Mouse (Mus musculus): ENCODE data around the gene Notch2. TPM values are rescaled to one million over a fixed set of nuclear protein-coding genes. Genes with fewer than 3 reads are reported as not detected.

Gene Notch2
- polyA plus RNA-seq, 1 experiment from 2014 or later = 35.4 TPM

- H3K9ac ChIP-seq = no peak overlapping the region
- H3K4me1 ChIP-seq = peaks cover 86% of the 10 kb centered on the region
- H3K36me3 ChIP-seq = no peaks in the 10 kb centered on the region
- ATAC-seq (ENCODE audit: insufficient number of reproducible peaks, insufficient read depth, low FRiP score, low TSS enrichment, low read depth) = no peak
- 49% methylated on average over 5 of the region's 5 CpGs for WGBS
- H3K9me3 ChIP-seq = no peaks in the 10 kb centered on the region
- H3K27ac ChIP-seq = peak overlapping the region; percentile 11; the same call in 1 of the 2 replicates
- H3K27me3 ChIP-seq = no peaks in the 10 kb centered on the region
- no peak overlapping the region for H3K4me3 ChIP-seq
- no peak overlapping the region for H3K4me2 ChIP-seq
Measured at GRCm38 (mm10) chr3:98032944-98033343, 19.6 kb downstream of the Notch2 start.

- Histone ChIP-seq H3K4me3 (no peak overlapping the region), H3K27me3 (no peaks in the 10 kb centered on the region), H3K4me2 (no peak overlapping the region), H3K9ac (0 out of 2 replicates have a peak overlapping the region, but pooled peaks have one; percentile 12), H3K27ac (peak overlapping the region; percentile 81), H3K4me1 (peaks cover 90% of the 10 kb centered on the region), H3K36me3 (no peaks in the 10 kb centered on the region), H3K9me3 (no peaks in the 10 kb centered on the region)
- no peak for ATAC-seq (ENCODE audit: insufficient number of reproducible peaks, insufficient read depth, low FRiP score, low TSS enrichment, low read depth)
- WGBS = 50% methylated on average over 15 of the region's 15 CpGs
Measured at GRCm38 (mm10) chr3:98034622-98035593, 21.6 kb downstream of the Notch2 start.

- Histone ChIP-seq H3K4me2 (no peak overlapping the region), H3K27me3 (no peaks in the 10 kb centered on the region), H3K36me3 (no peaks in the 10 kb centered on the region), H3K9ac (no peak overlapping the region), H3K4me3 (no peak overlapping the region), H3K27ac (peak overlapping the region; percentile 81), H3K4me1 (peaks cover 87% of the 10 kb centered on the region), H3K9me3 (no peaks in the 10 kb centered on the region)
- peak; percentile 29; the same call in 1 of the 2 replicates for ATAC-seq (ENCODE audit: insufficient number of reproducible peaks, insufficient read depth, low FRiP score, low TSS enrichment, low read depth)
- WGBS = 39% methylated on average over 6 of the region's 6 CpGs
Measured at GRCm38 (mm10) chr3:98036161-98036560, 22.8 kb downstream of the Notch2 start.

DNA sequence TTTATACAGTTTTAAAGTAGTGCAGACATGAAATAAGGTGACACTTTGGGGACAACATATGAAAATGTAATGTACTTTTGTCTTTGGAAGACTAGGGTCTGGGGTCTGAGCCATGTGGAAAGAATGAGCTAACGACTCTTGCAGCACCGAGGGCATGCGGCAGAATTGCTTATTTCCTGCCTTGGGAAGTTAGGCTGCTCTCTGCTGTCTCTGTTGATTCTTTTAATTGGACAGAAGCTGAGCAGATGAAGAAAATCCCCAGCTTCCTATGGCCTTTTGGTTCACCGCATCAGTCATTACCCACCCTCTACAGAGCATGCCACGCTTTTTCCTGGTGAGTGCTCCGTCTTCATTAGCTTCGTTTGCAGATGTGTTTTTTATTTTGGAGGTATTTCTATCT, 23.8 kb downstream of the Notch2 start:
- peak overlapping the region; percentile 81 for H3K27ac ChIP-seq
- H3K27me3 ChIP-seq = no peaks in the 10 kb centered on the region
- 36% methylated on average over 7 of the region's 7 CpGs for WGBS
- H3K9ac ChIP-seq = no peak overlapping the region
- no peak overlapping the region for H3K4me3 ChIP-seq
- no peak for ATAC-seq (ENCODE audit: insufficient number of reproducible peaks, insufficient read depth, low FRiP score, low TSS enrichment, low read depth)
- peaks cover 90% of the 10 kb centered on the region for H3K4me1 ChIP-seq
- H3K36me3 ChIP-seq = no peaks in the 10 kb centered on the region
- H3K9me3 ChIP-seq = no peaks in the 10 kb centered on the region
- no peak overlapping the region for H3K4me2 ChIP-seq

DNA sequence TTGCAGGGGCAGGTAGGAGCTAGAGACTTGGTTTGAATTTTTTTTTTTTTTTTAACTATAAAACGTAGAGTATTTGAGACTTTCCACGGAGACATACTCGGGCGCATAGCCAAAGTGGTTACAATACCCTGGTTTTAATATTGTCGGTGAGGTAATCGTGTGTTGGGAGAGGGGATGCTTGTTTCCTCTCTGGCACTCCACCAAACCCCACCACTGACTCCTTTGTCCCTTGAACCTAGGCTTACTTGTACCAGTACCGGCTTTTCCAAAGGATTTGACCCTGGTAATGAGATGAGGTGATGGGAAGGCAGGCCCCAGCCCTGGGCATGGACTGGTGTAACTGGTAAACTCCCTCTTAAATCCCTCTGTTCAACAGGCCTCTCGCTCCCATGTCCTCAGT, 25.3 kb downstream of the Notch2 start:
- no peak overlapping the region for H3K4me2 ChIP-seq
- peaks cover 95% of the 10 kb centered on the region for H3K4me1 ChIP-seq
- no peaks in the 10 kb centered on the region for H3K9me3 ChIP-seq
- H3K27ac ChIP-seq = peak overlapping the region; percentile 81
- 39% methylated on average over 8 of the region's 8 CpGs for WGBS
- 0 out of 2 replicates have a peak overlapping the region, but pooled peaks have one; percentile 27 for H3K9ac ChIP-seq
- H3K36me3 ChIP-seq = no peaks in the 10 kb centered on the region
- no peaks in the 10 kb centered on the region for H3K27me3 ChIP-seq
- peak; percentile 34; the same call in 1 of the 2 replicates for ATAC-seq (ENCODE audit: insufficient number of reproducible peaks, insufficient read depth, low FRiP score, low TSS enrichment, low read depth)
- H3K4me3 ChIP-seq = no peak overlapping the region

DNA sequence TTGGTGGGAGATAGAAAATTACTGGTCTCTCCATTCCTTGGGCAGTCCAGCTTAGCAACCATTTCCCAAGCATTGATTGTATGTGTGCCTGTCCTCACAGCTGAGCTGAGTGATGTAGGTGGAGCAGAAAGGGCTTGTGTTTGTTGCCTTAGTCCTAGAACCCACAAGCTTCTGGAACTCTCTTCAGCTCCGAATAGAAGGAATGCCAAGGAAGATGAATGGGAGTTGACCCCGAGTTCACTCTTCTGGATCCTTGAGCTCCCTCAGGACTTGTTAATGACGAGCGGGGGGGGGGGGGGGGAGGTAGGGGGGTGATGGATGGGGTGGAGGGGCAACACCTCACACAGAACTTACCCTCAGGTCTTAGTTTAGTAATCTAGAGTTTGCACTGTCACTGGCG, 25.9 kb downstream of the Notch2 start:
- no peak for ATAC-seq (ENCODE audit: insufficient number of reproducible peaks, insufficient read depth, low FRiP score, low TSS enrichment, low read depth)
- no peaks in the 10 kb centered on the region for H3K9me3 ChIP-seq
- H3K36me3 ChIP-seq = no peaks in the 10 kb centered on the region
- 53% methylated on average over 5 of the region's 5 CpGs for WGBS
- H3K9ac ChIP-seq = no peak overlapping the region
- H3K27me3 ChIP-seq = no peaks in the 10 kb centered on the region
- peaks cover 94% of the 10 kb centered on the region for H3K4me1 ChIP-seq
- peak overlapping the region; percentile 81; the same call in 1 of the 2 replicates for H3K27ac ChIP-seq
- no peak overlapping the region for H3K4me3 ChIP-seq
- H3K4me2 ChIP-seq = no peak overlapping the region

GRCm38 (mm10) chr3:98039666-98040456, 26.5 kb downstream of the Notch2 start:
- no peak for ATAC-seq (ENCODE audit: insufficient number of reproducible peaks, insufficient read depth, low FRiP score, low TSS enrichment, low read depth)
- Histone ChIP-seq H3K4me2 (no peak overlapping the region), H3K27ac (peak overlapping the region; percentile 81; the same call in 1 of the 2 replicates), H3K27me3 (no peaks in the 10 kb centered on the region), H3K9ac (no peak overlapping the region), H3K9me3 (no peaks in the 10 kb centered on the region), H3K4me1 (peaks cover 87% of the 10 kb centered on the region), H3K36me3 (no peaks in the 10 kb centered on the region), H3K4me3 (no peak overlapping the region)
- WGBS = 80% methylated on average over 16 of the region's 16 CpGs

DNA sequence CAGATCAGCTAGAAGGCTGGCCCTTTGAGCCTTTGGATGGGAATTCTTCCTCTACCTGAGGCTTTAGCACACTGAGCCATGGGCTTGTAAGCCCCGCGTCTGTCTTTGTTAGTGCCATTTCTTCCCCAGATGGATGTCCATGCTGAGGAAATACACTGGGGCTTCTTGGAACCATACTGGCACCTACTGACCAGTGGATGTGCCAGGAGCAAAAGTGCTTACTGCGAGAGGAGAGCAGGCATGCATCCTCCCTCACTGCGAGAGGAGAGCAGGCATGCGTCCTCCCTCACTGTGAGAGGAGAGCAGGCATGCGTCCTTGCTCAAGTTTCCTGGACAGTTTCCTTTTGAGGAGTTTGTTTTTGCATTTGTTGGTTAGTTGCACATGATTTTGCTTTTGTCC, 27.5 kb downstream of the Notch2 start:
- H3K4me1 ChIP-seq = peaks cover 82% of the 10 kb centered on the region
- no peak overlapping the region for H3K27ac ChIP-seq
- no peaks in the 10 kb centered on the region for H3K9me3 ChIP-seq
- H3K36me3 ChIP-seq = no peaks in the 10 kb centered on the region
- no peak overlapping the region for H3K4me3 ChIP-seq
- ATAC-seq (ENCODE audit: insufficient number of reproducible peaks, insufficient read depth, low FRiP score, low TSS enrichment, low read depth) = no peak
- H3K4me2 ChIP-seq = no peak overlapping the region
- no peaks in the 10 kb centered on the region for H3K27me3 ChIP-seq
- no peak overlapping the region for H3K9ac ChIP-seq
- 92% methylated on average over 6 of the region's 6 CpGs for WGBS

DNA sequence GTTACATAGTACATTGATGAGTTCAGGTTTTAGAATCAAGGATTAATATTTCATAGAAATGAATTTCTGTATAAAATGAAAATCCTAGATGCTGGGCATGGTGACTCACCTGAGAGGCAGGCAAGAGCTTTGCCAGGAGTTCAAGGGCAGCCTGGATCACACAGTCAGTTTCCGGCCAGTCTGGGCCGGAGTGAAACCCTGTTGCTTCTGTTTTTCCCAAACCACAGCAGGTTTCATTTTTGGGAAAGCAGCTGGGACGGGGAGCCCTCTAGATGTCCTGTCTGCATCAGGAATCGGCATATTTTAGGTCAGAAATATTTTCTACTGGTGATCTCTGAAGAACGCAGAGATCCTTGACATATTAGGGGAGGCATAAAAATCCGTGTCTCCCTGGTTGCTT, 29.0 kb downstream of the Notch2 start:
- Histone ChIP-seq H3K9me3 (no peaks in the 10 kb centered on the region), H3K27ac (peak overlapping the region; percentile 83), H3K27me3 (no peaks in the 10 kb centered on the region), H3K4me2 (peak overlapping the region; percentile 45), H3K36me3 (no peaks in the 10 kb centered on the region), H3K9ac (no peak overlapping the region; the same call in 1 of the 2 replicates), H3K4me1 (peaks cover 82% of the 10 kb centered on the region), H3K4me3 (0 out of 2 replicates have a peak overlapping the region, but pooled peaks have one; percentile 3)
- WGBS = 30% methylated on average over 6 of the region's 6 CpGs
- ATAC-seq (ENCODE audit: insufficient number of reproducible peaks, insufficient read depth, low FRiP score, low TSS enrichment, low read depth) = no peak

DNA sequence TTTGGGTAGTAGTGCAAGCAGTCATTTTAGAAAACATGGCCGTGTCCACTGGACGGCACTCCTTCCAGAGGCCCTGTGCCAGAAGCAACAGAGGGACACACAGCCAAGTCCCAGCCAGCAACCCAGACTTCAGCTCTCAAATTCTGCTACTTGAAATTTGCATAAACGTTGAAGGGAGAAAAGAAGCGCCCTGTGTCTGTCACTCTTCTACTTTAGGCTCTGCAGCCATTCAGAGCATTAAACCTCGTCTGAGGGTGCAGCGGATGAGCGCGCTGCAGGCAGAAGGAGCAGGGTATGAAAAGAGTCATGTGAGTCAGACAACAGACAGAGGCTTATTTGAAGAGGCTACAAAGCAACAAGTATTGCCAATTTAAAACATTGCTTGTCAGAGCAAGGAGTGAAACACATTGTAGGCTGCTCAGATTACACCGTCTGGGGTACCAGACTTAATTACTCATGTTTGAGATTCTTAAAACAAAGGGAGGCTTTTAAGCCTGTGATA, 29.7 kb downstream of the Notch2 start:
- Histone ChIP-seq H3K4me2 (peak overlapping the region; percentile 45), H3K27ac (peak overlapping the region; percentile 83), H3K4me1 (peaks cover 78% of the 10 kb centered on the region), H3K9ac (no peak overlapping the region; the same call in 1 of the 2 replicates), H3K9me3 (no peaks in the 10 kb centered on the region), H3K27me3 (no peaks in the 10 kb centered on the region), H3K36me3 (no peaks in the 10 kb centered on the region), H3K4me3 (no peak overlapping the region)
- ATAC-seq (ENCODE audit: insufficient number of reproducible peaks, insufficient read depth, low FRiP score, low TSS enrichment, low read depth) = no peak
- 7% methylated on average over 9 of the region's 9 CpGs for WGBS

DNA sequence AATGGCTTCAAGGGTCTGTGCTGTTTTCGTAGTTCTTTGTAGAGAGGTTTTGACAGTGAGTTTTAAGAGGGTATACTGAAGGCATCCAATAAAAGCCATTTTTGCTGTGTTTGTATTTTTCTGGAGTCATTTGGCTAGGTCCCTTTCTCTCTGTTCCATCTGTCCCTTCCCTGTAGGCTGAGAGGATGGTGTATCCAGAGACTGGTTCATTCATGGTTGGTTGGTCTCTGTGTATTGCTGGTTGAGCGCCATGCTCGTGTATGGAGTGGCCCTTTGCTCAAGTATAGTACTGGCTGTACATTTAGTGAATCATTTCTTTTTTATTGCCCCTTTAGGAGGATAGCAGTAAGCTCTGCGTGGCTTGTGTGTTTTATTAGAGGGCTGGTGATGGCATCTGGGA, 30.3 kb downstream of the Notch2 start:
- H3K4me2 ChIP-seq = 0 out of 2 replicates have a peak overlapping the region, but pooled peaks have one; percentile 45
- H3K4me3 ChIP-seq = no peak overlapping the region
- no peak overlapping the region for H3K9ac ChIP-seq
- no peaks in the 10 kb centered on the region for H3K9me3 ChIP-seq
- 62% methylated on average over 4 of the region's 4 CpGs for WGBS
- peaks cover 71% of the 10 kb centered on the region for H3K4me1 ChIP-seq
- peak overlapping the region; percentile 83 for H3K27ac ChIP-seq
- ATAC-seq (ENCODE audit: insufficient number of reproducible peaks, insufficient read depth, low FRiP score, low TSS enrichment, low read depth) = no peak
- no peaks in the 10 kb centered on the region for H3K27me3 ChIP-seq
- no peaks in the 10 kb centered on the region for H3K36me3 ChIP-seq

Data from embryonic facial prominence, embryonic 13.5 days (tissue).